Mouse (Mus musculus) testis, adult 2 months (tissue): ENCODE measurements around the gene Fry.

Experiments
- CTCF ChIP-seq: fragments of 200-500 bp; IDR thresholded peaks from 2 replicates; pipeline ENCODE4 v1.5.1; 2012; ENCODE audit warnings: low read depth, mild to moderate bottlenecking, inconsistent platforms, low read length, moderate library complexity; ENCODE audit not compliant: control insufficient read depth, insufficient read depth, insufficient replicate concordance
- POLR2A ChIP-seq: fragments of 200-500 bp; IDR thresholded peaks from 2 replicates; pipeline ENCODE4 v1.6.1; 2012; ENCODE audit warnings: low read depth, mild to moderate bottlenecking, inconsistent platforms, low read length, moderate library complexity; ENCODE audit not compliant: control insufficient read depth

- TF ChIP-seq POLR2A (no peak; the same call in 1 of the 2 replicates), CTCF (no peak)
Observed at GRCm38 (mm10) chr5:150082696-150083095, 35.7 kb upstream of the Fry start.
